Mouse (Mus musculus): ENCODE data around the gene Hoxd8.

Hoxd8 gene

DNA sequence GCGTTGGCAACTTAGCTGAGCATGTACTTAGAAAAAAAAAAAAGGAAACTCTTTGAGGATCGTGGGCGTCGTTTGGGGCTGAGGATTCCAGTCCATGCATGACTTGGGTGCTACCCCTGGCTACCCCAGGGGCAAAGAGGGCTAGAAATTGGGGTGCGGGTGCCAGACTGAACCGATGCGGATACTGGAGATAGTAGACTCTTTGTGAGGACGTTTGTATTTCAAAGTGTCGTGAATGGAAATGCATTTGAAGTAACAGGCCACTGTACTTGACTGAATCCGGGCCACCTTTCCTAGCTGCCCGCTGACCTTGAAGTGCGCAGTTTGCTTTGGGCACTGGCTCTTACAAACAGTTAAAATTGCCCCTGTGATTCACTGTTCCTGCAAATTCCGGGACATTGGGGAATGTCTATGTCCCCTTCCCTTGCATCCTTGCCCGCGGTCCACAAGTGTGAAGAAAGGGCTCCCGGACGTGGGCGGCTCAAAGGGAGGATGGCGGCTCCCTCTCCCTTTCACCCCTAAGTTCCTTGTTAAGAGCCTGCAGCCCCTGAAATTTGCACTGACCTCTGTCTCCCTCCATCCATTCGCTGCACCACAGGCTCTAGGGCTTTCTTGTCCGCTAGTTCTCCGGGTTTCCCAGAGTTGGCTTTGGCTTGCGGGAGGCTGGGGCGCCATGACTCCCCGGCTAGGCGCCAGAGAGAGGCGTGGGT lies 17.3 kb upstream of the Hoxd8 start:
- DNase-seq, result no peak

DNA sequence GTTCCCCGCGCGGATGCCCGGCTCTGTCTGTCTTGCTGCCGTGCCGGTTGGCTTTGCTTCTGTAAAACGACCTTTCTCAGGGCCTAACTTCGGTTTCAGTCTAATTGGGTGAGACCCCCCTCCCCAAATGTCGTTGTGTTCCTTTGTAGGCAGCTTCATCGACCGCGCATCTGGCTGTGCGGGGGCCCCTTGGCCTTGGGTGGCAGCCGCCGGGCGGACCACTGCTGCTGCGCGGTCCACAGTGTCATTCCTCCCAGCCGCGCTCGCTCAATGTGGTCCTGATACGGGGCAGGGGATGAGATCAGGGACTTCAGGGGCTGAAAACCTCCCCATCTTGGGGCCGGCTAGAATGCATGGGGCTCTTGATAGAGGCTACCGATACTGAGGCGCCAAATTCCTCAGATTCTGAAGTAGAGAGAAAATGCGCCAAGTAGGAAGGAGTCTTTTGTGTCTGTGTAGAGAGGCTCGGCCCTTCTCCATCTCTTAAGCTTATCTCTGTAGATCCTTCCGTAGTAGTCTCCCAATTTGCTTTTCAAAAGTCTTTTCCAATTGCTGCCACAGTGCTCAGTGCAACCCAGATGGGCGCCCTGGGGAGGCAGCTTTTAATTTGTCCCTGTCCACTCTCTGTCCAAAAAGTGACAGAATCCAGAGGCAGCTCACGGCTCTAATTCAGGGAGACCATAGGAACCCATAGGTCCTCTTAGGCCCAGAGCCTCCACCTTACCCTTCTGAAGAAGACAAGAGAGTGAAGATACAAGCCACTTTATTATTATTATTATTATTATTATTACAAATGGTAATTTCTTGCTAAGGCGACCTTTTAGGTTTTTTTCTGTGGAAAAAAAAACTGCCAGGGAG lies 16.5 kb upstream of the Hoxd8 start:
- no peak for DNase-seq

DNA sequence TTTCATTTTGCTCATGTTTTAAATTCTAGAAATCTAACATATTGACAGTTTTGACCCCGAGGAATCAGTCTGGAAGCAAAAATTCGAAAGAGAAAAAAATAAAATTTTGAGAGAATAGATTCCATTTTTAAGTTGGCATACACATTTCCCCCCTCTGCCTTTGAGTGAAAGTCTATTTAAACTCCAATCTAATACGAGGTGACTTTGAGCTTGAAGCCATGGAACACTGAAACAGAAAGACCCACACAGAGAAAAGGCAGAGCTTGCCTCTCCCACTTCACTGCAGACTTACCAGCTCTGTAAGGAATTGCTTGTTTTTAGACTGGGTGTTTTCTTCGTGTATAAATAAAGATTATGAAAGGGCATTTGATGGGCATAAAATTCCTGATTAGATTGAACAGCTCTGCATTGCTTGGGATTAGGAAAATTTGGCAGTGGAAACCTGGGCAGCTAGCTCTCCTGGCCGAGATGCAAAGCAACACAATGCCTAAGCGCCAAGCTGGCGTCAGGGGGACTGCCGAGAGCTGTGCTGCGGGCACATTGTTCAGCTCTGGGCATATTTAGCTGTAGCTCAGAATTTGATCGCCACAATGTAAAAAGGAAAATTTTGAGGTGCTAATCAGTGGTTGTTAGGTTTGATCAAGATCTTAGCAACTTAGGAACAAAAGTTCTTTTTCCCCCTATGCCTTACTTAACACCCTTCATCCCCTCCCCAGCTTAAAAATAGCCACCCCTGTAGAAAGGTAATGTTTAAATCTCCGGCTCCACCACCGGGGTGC lies 15.4 kb upstream of the Hoxd8 start:
- DNase-seq, result no peak

DNA sequence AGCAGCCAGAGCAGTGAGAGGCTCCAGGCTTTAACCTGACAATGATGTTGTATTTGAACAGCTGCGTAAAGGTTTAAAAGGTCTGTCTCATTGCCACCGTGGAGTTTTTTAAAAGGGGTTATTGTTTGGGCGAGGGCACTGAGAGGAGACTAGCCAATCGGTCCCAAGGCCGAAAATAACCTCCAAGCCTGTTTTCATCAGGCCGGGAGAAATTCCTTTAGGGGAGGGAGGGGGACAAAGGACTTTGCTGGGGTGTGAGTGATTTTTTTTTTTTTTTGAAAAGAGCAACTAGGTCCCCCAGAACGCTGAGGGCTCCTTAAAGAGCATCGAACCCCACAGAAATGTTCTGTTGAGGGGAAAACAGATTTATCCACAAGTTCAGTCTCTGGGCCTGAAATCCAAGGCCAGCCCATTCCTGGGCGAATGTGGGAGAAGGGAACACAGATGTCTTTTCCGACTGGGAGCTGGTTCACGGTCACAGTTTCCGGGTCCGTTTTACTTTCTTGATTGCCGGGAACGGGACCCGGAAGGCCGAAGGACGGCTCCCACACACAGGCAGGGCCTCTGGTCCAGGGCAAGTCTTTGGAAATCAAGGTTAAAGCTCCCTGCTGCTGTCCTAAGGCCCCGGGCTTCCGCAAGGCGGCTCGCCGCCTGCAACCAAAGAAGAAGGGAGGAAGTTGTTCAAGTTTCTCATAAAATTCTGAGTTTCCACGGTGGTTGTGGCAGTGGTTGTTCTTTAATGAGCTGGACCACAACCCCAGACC lies 14.7 kb upstream of the Hoxd8 start:
- no peak for DNase-seq

DNA sequence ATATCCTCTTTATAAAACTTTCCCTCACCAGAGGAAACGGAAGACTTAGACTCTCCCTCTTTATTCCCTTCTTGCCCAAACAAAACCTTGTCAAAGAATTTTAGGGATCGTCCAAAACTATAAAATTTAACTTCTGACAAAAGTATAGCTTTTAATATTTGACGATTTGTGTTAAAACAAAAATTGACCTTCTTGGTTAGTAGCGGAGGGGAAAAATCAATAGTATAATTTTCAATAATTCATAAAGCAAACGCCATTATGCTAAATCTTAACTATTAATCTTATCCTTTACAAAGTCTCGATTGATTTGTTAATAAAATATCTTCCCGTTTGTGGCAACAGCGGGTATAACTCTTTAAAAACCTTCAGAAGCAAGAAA lies 14.1 kb upstream of the Hoxd8 start:
- DNase-seq, result no peak

DNA sequence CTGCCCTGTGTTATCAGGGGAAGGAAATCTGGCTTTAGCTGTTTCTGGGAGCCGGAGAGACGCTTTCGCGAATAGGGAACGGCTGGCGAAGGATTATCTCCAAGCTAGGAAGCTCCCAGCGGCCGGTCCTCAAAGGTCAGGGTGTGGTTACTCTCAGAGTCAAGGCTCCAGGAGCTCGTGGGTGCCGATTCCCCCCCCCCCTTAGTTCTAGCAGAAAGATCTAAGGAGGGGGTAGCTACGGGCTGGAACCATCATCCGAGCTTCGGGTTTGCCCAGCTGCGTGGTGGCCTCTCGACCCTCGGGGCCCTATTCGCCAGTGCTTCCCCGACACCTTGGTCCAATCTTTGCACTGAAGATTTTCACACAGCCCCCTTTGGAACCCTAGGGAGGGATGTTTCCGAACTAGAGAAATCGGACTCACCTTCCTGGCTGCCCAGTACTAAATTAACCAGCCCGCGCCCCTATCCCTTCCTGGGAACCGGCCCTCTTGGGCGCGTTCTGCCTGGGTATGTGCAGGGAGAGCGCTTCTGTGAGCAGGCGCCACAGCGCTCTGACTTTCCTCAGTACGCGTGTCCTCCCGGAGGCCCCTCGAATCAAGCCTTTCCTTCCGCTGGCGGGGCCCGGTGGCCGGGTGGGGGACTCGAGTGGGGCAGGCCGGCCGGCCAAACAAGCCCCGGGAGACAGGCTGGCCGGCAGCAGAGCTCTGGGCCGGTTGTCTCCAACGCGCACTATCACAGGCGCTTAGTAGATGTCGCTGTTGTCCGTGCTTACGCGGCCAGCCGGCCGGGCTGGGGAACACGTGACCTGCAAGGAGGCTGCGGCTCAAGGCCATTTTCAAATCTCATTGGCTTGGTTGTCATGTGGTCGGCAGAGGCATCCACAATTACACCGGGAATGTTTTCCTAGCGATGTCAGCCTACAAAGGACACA lies 13.1 kb upstream of the Hoxd8 start, which contains the start of gene Hoxd10:
Gene Hoxd10, plus strand, starts transcription at position 903 of the 930 bp plus-strand sequence.
- no peak for DNase-seq

DNA sequence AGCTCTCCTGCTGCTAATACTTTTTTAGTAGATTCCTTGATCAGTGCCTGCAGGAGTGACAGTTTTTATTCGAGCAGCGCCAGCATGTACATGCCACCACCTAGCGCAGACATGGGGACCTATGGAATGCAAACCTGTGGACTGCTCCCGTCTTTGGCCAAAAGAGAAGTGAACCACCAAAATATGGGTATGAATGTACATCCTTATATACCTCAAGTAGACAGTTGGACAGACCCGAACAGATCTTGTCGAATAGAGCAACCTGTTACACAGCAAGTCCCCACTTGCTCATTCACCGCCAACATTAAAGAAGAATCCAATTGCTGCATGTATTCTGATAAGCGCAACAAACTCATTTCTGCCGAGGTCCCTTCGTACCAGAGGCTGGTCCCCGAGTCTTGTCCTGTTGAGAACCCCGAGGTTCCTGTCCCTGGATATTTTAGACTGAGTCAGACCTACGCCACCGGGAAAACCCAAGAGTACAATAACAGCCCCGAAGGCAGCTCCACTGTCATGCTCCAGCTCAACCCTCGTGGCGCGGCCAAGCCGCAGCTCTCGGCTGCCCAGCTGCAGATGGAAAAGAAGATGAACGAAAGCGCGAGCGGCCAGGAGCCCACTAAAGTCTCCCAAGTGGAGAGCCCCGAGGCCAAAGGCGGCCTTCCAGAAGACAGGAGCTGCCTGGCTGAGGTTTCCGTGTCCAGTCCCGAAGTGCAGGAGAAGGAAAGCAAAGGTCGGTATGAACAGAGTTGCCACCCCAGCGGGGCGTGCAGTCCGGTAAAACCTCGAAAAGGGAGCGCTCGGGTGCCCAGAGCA lies 12.2 kb upstream of the Hoxd8 start:
- DNase-seq, result no peak

DNA sequence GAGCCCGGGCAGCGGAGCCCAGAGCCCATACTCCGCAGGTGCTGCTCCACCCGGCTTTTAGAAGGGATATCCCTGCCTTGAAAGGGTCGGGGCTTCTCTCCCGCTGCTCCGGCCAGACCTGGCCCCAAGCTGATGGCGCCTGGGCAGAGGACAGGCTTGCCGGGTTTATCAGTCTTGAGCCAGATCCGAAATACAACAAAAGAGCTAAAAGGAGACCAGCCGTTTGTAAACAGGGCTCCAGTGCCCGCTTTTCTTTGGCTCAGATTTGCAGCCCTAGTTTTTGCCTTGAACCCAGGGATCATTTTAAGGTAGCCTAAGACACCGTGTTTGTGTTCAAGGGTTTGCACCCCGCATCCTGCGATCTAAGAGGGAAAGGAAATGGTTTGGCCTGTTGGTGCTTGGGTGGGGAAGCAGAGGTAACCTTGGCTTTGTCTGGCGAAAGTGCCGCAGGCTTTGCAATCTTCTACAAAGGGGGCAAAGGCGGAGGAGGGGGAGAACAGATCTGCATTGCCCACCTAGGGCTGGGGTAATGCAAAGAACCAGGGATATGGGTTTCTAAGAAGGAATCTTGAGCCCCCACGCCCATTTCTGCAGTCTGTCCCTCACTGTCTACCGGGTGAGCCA lies 11.5 kb upstream of the Hoxd8 start:
- DNase-seq, result no peak

DNA sequence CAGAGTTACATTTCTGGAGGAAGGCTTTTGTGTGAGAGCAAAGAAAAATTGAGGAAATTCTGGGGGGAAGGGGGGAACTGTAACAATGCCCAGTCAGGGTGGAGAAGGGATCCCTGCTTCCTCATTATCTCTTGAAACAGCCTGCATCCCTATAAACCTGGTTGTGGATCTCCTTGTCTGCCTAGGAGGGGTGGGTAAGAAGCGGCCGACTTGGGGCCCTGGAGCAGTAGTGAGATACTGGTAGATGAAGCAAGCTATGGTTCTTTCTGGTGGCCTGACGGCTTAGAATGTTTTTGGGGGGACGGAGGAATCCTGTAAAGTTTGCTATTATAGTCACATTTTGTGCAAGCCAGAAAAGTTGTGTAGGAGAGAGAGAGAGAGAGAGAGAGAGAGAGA lies 11.0 kb upstream of the Hoxd8 start:
- DNase-seq, result no peak

DNA sequence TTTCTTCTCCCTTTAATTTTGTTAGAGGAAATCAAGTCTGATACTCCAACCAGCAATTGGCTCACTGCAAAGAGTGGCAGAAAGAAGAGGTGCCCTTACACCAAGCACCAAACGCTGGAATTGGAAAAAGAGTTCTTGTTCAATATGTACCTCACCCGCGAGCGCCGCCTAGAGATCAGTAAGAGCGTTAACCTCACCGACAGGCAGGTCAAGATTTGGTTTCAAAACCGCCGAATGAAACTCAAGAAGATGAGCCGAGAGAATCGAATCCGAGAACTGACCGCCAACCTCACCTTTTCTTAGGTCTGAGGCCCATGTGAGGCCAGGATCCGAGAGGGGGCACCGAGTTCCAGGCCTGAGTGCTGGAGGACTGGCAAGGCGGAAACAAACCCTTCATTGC lies 10.3 kb upstream of the Hoxd8 start:
- no peak for DNase-seq

DNA sequence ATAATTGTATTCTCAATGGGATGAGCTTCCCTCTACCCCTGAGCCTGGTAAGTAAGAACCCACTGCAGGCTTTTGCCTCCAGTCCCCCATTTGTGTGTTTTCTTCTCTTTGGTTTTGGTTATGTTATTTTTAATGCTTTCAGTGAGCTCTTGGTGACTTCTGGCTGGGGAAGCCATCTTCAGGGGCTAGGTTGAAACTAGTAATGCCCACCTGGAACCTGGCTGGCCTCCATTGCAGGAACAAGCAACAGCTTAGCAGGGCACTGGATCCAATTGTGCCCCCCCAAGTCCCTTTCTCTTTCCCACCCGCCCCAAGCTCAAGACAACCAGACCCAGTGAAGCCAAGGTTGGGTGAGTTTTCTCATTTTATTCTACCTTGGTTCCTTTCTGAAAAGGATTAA lies 9.0 kb upstream of the Hoxd8 start:
- DNase-seq, result no peak

DNA sequence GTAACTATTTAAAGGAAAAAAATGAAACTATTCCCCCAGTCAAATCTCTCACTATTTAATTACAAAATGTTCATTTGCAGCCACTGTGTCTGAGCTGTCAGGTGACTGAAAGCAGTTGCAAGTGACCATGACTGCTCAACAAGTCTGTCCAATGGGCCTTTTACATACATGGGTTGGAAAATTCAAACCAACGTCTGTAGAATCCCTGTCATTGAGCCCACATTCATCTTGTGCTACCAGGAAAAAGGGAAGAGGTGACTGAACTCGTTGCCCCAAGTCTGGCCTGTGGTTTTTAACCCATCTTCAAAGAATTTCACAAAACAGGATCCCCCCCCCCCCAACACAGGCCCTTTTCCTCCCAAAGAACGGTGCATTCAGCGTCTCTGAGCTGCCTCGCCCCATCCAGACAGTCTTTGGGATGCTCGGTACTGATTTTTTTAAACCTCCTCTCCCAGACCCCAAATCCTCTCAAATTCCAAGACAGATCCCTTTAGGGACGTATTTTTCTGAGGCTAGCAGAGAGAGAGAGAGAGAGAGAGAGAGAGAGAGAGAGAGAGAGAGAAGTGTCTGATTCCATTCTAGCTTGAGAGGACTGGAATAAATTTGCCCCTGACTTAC lies 8.5 kb upstream of the Hoxd8 start:
- no peak for DNase-seq

DNA sequence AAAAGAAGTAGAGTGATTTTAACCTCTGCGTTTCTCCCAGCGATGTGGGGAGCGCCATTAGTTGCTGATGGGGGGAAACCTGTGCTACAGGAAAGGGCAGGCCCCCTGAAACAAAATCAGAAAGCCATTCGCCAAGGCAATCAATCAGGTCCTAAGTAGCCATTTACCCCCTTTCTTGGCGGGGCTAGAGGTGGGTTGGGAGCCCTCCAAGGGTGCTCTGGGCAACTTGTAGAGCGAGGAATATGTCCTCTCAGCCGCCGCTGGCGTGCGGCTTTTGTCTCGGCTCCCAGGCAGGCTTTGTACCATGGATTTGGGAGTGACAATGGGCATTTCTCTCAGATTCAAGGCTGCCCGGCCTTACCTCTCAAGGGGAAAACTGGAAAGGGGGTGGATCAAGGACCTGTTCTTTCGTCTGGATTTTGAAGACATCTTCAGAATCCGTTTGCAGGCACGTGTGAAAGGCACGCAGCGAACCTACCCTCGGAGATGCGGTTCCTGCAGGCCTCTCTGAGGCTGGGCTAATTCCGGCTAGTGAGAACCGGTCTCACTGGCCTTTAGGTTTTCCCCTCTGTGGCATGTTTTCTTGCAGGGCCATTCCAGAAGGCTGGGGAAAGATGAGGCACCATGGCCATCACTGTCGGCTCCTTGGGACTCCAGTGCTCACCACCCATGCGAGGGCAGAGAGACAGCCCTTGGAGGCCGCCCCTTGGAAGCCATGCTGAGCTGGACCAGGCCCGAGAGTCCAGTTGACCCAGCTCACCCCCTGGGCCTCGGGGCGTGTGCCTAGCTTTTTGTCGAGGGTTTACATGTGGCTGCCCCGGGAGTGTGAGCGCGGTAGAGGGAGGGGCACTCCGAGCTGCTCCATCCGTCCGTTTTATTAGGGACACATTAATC lies 7.7 kb upstream of the Hoxd8 start:
- DNase-seq, result no peak

DNA sequence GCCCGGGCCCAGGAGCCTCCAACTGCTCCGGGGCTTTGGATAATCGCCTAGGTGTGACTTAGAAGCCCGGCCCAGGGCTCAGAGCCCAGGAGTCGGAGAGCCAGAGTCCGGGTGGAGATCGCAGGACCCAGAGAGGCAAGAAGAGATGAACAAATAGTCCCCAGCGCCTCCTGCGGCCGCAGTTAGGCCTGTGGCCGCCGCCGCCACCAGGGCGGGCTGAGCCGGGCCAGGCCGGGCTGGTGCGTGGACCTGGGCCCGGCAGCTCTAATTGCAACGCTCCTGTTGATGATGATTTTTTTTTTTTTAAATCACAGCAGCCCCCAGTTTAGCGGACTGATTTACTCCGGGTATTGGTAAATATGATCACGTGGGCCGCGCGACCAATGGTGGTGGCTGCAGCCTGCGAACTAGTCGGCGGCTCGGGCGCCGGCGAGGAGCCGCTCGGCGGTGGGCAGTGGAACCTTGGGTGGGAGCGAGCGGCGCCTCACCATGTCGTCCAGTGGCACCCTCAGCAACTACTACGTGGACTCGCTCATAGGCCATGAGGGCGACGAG lies 6.8 kb upstream of the Hoxd8 start, which contains the start of gene Hoxd9:
Gene Hoxd9, plus strand, starts transcription at position 161 of the 555 bp plus-strand sequence.
- DNase-seq, result no peak

DNA sequence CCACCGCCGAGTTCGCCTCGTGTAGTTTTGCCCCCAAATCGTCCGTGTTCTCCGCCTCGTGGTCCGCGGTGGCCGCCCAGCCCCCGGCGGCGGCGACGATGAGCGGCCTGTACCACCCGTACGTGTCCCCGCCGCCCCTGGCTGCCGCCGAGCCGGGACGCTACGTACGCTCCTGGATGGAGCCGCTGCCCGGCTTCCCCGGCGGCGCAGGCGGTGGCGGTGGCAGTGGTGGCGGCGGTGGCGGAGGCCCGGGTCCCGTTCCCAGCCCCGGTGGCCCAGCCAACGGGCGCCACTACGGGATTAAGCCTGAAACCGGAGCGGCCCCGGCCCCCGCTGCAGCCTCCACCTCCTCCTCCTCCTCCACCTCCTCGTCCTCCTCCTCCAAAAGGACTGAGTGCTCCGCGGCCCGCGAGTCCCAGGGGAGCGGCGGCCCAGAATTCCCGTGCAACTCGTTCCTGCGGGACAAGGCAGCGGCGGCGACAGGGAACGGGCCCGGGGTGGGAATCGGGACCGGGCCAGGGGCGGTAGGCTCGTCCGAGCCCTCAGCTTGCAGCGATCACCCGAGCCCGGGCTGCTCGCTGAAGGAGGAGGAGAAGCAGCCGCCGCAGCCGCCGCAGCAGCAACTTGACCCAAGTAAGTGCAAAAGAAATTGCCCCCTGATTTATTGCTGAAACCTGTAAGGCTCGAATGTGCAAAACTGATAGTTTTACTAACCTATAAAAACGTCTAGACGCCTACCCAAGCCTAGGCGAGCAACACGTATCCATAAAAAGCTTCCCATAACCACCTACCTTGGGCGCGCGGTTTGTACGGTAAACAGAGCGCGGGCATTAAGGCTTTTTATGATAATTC lies 6.0 kb upstream of the Hoxd8 start:
- no peak for DNase-seq

DNA sequence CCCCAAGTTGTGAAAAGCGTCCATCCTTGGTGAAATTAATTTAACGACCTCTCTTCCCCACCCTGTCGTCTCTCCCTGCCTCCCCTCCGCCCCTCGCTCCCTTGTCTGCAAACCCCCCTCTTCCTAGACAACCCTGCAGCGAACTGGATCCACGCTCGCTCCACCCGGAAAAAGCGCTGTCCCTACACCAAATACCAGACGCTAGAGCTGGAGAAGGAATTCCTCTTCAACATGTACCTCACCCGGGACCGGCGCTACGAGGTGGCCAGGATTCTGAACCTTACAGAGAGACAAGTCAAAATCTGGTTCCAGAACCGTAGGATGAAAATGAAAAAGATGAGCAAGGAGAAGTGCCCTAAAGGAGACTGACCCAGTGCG lies 5.4 kb upstream of the Hoxd8 start:
- DNase-seq, result no peak
